Mouse (Mus musculus) neural tube, embryonic 11.5 days (tissue): ENCODE measurements around the gene Fam3c. TPM values are rescaled to one million over a fixed set of nuclear protein-coding genes. Genes with fewer than 3 reads are reported as not detected.

Experiments
- ATAC-seq: fragments of 200-750 bp; cut with Nextera tagmentation; 2 replicates; pipeline ENCODE4 v1.8.0; 2017; ENCODE audit warnings: moderate number of reproducible peaks, mild to moderate bottlenecking, moderate TSS enrichment, moderate library complexity; ENCODE audit not compliant: insufficient read depth, low FRiP score, low TSS enrichment
- DNase-seq: peaks from one replicate; pipeline ENCODE4 v3.0.0-alpha.2; 2015; ENCODE audit warnings: low spot score
- H3K27ac ChIP-seq: fragments of 300-500 bp; sonication (generic); 2 replicates; pipeline ENCODE4 v1.5.1; 2014; ENCODE audit warnings: low read depth, mild to moderate bottlenecking, low read length
- H3K27me3 ChIP-seq: fragments of 300-500 bp; sonication (generic); 2 replicates; pipeline ENCODE4 v1.6.1; 2014; ENCODE audit warnings: mild to moderate bottlenecking, low read length, mixed read lengths; ENCODE audit not compliant: control insufficient read depth, insufficient read depth
- H3K36me3 ChIP-seq: fragments of 300-500 bp; sonication (generic); 2 replicates; pipeline ENCODE4 v1.6.1; 2014; ENCODE audit warnings: mild to moderate bottlenecking, low read length, moderate library complexity, mixed read lengths; ENCODE audit not compliant: control insufficient read depth, insufficient read depth
- H3K4me1 ChIP-seq: fragments of 300-500 bp; sonication (generic); 2 replicates; pipeline ENCODE4 v1.6.1; 2014; ENCODE audit warnings: low read length, mixed read lengths; ENCODE audit not compliant: control insufficient read depth, insufficient read depth
- H3K4me2 ChIP-seq: fragments of 300-500 bp; sonication (generic); 2 replicates; pipeline ENCODE4 v1.6.1; 2014; ENCODE audit warnings: low read depth, mild to moderate bottlenecking, moderate library complexity
- H3K4me3 ChIP-seq: fragments of 300-500 bp; sonication (generic); 2 replicates; pipeline ENCODE4 v1.5.1; 2014; ENCODE audit warnings: low read depth, low read length
- H3K9ac ChIP-seq: fragments of 300-500 bp; sonication (generic); 2 replicates; pipeline ENCODE4 v1.6.1; 2014; ENCODE audit warnings: mild to moderate bottlenecking, low read length
- H3K9me3 ChIP-seq: fragments of 300-500 bp; sonication (generic); 2 replicates; pipeline ENCODE4 v1.6.1; 2016; ENCODE audit warnings: low read length; ENCODE audit not compliant: control insufficient read depth
- WGBS: fragments of 180-500 bp; shearing (Covaris S2); extraction: QIAGEN DNeasy Blood & Tissue Kit; methylation state at CpG from one replicate; pipeline ENCODE4 v1.1.7; 2014; 5-methylcytosine and 5-hydroxymethylcytosine counted together
- polyA plus RNA-seq: library from polyadenylated mRNA; unstranded; fragments of >200 nt; fragmentation: Nextera tagmentation; extraction: Ambion mirVana; gene quantifications from 2 replicates; pipeline ENCODE4 v1.2.1, GENCODE M21; 2014

Gene Fam3c
- polyA plus RNA-seq, 1 experiment from 2014 or later = 33.4 TPM

- WGBS = 92% methylated on average over 3 of the region's 3 CpGs
- H3K36me3 ChIP-seq = no peaks in the 10 kb centered on the region
- H3K27ac ChIP-seq = no peak overlapping the region
- no peaks in the 10 kb centered on the region for H3K4me1 ChIP-seq
- H3K27me3 ChIP-seq = no peaks in the 10 kb centered on the region
- no peak overlapping the region for H3K4me3 ChIP-seq
- no peak overlapping the region for H3K4me2 ChIP-seq
- no peaks in the 10 kb centered on the region for H3K9me3 ChIP-seq
- DNase-seq = no peak
- no peak overlapping the region for H3K9ac ChIP-seq
- no peak for ATAC-seq
These were observed 7.1 kb downstream of the Fam3c start for GRCm38 (mm10) chr6:22348975-22349374.

GRCm38 (mm10) chr6:22348130-22348529, 7.9 kb downstream of the Fam3c start:
- no peak overlapping the region for H3K4me3 ChIP-seq
- H3K9ac ChIP-seq = no peak overlapping the region
- H3K4me2 ChIP-seq = no peak overlapping the region
- DNase-seq (no peak), ATAC-seq (no peak)
- no peaks in the 10 kb centered on the region for H3K9me3 ChIP-seq
- no peak overlapping the region for H3K27ac ChIP-seq
- H3K36me3 ChIP-seq = no peaks in the 10 kb centered on the region
- WGBS = 88% methylated on average over 4 of the region's 4 CpGs
- H3K4me1 ChIP-seq = no peaks in the 10 kb centered on the region
- H3K27me3 ChIP-seq = no peaks in the 10 kb centered on the region

- no peak for ATAC-seq
- no peak for DNase-seq
- Histone ChIP-seq H3K4me2 (no peak overlapping the region), H3K9me3 (no peaks in the 10 kb centered on the region), H3K27ac (no peak overlapping the region), H3K36me3 (no peaks in the 10 kb centered on the region), H3K4me1 (no peaks in the 10 kb centered on the region), H3K4me3 (no peak overlapping the region), H3K9ac (no peak overlapping the region), H3K27me3 (no peaks in the 10 kb centered on the region)
- WGBS = 81% methylated on average over 8 of the region's 8 CpGs
These were observed 8.7 kb downstream of the Fam3c start for GRCm38 (mm10) chr6:22347132-22347902.

DNA sequence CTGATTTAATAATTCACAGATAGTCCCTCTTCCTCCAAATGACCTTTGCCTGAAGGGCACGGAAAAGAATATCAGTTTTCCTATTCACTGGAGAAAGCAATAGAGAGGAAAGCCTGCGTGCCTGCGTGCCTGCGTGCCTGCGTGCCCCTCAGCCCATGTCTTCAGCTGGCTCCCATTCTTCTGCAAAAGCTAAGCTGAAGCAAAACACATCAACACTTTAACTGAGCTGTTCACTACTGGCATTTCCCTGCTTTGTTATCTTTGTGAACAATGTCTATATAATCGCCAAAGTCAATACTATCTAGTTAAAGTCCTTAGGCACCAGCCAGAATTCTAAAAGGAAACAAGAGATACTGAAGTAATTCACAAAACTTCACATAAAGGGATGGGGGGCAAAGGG, 11.6 kb downstream of the Fam3c start:
- ATAC-seq = no peak
- H3K36me3 ChIP-seq = no peaks in the 10 kb centered on the region
- 79% methylated on average over 6 of the region's 6 CpGs for WGBS
- no peak overlapping the region for H3K4me2 ChIP-seq
- no peaks in the 10 kb centered on the region for H3K27me3 ChIP-seq
- H3K4me3 ChIP-seq = no peak overlapping the region
- no peak overlapping the region for H3K9ac ChIP-seq
- H3K9me3 ChIP-seq = no peaks in the 10 kb centered on the region
- no peak for DNase-seq
- no peaks in the 10 kb centered on the region for H3K4me1 ChIP-seq
- no peak overlapping the region for H3K27ac ChIP-seq

DNA sequence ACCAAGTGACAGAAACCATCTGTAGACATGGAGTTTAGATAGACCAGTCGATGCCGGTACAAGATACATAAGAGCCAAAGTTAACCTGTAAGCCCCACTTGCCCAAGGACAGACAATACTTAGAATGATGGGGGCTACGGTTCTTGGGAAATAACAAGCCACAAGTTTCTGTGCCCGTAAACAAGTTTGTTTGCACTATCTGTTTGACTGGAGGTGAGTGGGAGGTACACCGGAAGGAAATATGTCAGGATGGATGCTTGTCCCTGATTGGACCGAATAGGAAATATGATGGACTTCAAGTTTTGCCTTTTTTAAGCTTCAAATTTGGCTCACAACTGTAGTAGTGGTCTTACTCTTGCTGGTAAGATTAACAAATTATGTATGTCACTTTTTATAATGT, 12.3 kb downstream of the Fam3c start:
- H3K36me3 ChIP-seq = no peaks in the 10 kb centered on the region
- no peak for ATAC-seq
- WGBS = 95% methylated on average over 6 of the region's 6 CpGs
- DNase-seq = no peak
- no peaks in the 10 kb centered on the region for H3K27me3 ChIP-seq
- no peak overlapping the region for H3K4me2 ChIP-seq
- H3K9ac ChIP-seq = no peak overlapping the region
- H3K4me3 ChIP-seq = no peak overlapping the region
- no peak overlapping the region for H3K27ac ChIP-seq
- no peaks in the 10 kb centered on the region for H3K4me1 ChIP-seq
- H3K9me3 ChIP-seq = no peaks in the 10 kb centered on the region

- H3K27ac ChIP-seq = no peak overlapping the region
- WGBS = 93% methylated on average over 3 of the region's 3 CpGs
- H3K9ac ChIP-seq = no peak overlapping the region
- no peak overlapping the region for H3K4me2 ChIP-seq
- H3K36me3 ChIP-seq = no peaks in the 10 kb centered on the region
- ATAC-seq (no peak), DNase-seq (no peak)
- no peak overlapping the region for H3K4me3 ChIP-seq
- H3K9me3 ChIP-seq = no peaks in the 10 kb centered on the region
- H3K4me1 ChIP-seq = no peaks in the 10 kb centered on the region
- no peaks in the 10 kb centered on the region for H3K27me3 ChIP-seq
These were observed 12.8 kb downstream of the Fam3c start for GRCm38 (mm10) chr6:22343292-22343691.

- ATAC-seq = no peak
- H3K4me1 ChIP-seq = no peaks in the 10 kb centered on the region
- DNase-seq = no peak
These were observed 15.3 kb downstream of the Fam3c start for GRCm38 (mm10) chr6:22340779-22341178.

GRCm38 (mm10) chr6:22339763-22340542, 16.1 kb downstream of the Fam3c start:
- H3K27me3 ChIP-seq = no peaks in the 10 kb centered on the region
- H3K4me1 ChIP-seq = no peaks in the 10 kb centered on the region
- H3K4me2 ChIP-seq = no peak overlapping the region
- H3K4me3 ChIP-seq = no peak overlapping the region
- no peaks in the 10 kb centered on the region for H3K9me3 ChIP-seq
- no peaks in the 10 kb centered on the region for H3K36me3 ChIP-seq
- DNase-seq (no peak), ATAC-seq (no peak)
- 95% methylated on average over 15 of the region's 15 CpGs for WGBS
- no peak overlapping the region for H3K27ac ChIP-seq
- no peak overlapping the region for H3K9ac ChIP-seq

More at GRCm38 (mm10) chr6:22340779-22341178, 15.3 kb downstream of the Fam3c start:
- Histone ChIP-seq H3K36me3 (no peaks in the 10 kb centered on the region), H3K9ac (no peak overlapping the region), H3K9me3 (no peaks in the 10 kb centered on the region), H3K4me3 (no peak overlapping the region), H3K4me2 (no peak overlapping the region), H3K27me3 (no peaks in the 10 kb centered on the region), H3K27ac (no peak overlapping the region)
- 92% methylated on average over 14 of the region's 14 CpGs for WGBS

GRCm38 (mm10) chr6:22332548-22332947, 23.5 kb downstream of the Fam3c start:
- no peak overlapping the region for H3K27ac ChIP-seq
- H3K9ac ChIP-seq = no peak overlapping the region
- ATAC-seq (no peak), DNase-seq (no peak)
- 86% methylated on average over 2 of the region's 2 CpGs for WGBS
- no peaks in the 10 kb centered on the region for H3K36me3 ChIP-seq
- H3K4me3 ChIP-seq = no peak overlapping the region
- H3K27me3 ChIP-seq = no peaks in the 10 kb centered on the region
- H3K9me3 ChIP-seq = no peaks in the 10 kb centered on the region
- H3K4me1 ChIP-seq = no peaks in the 10 kb centered on the region
- H3K4me2 ChIP-seq = no peak overlapping the region
